Mouse (Mus musculus) heart, adult 2 months (tissue): ENCODE data around the gene Cox6a1. TPM values are rescaled to one million over a fixed set of nuclear protein-coding genes. Genes with fewer than 3 reads are reported as not detected.
A peak's percentile ranks its signal among the peaks of the same experiment; 100 is the strongest.

Source experiments
- DNase-seq, 2 experiments: peaks; one replicate each; pipeline ENCODE4 v3.0.0; 2021
- H3K27ac ChIP-seq: fragments of 200-600 bp; 2 replicates; pipeline ENCODE4 v1.8.1; 2022
- H3K27me3 ChIP-seq: fragments of 200-500 bp; 2 replicates; pipeline ENCODE4 v1.6.1; 2012; ENCODE audit warnings: mild to moderate bottlenecking, low read length, inconsistent platforms, mixed read lengths; ENCODE audit not compliant: control insufficient read depth, insufficient read depth
- H3K36me3 ChIP-seq: fragments of 200-500 bp; 2 replicates; pipeline ENCODE4 v1.6.1; 2012; ENCODE audit warnings: low read length, inconsistent platforms; ENCODE audit not compliant: control insufficient read depth, insufficient read depth
- H3K4me1 ChIP-seq: fragments of 200-500 bp; 2 replicates; pipeline ENCODE4 v1.6.1; 2011; ENCODE audit warnings: low read length; ENCODE audit not compliant: control insufficient read depth, insufficient read depth
- H3K4me3 ChIP-seq: fragments of 200-600 bp; 2 replicates; pipeline ENCODE4 v1.8.1; 2022
- H3K79me2 ChIP-seq: fragments of 200-500 bp; replicated peaks from 2 replicates; pipeline ENCODE4 v1.6.1; 2012; ENCODE audit warnings: mild to moderate bottlenecking, inconsistent platforms, low read length, moderate library complexity, mixed read lengths; ENCODE audit not compliant: control insufficient read depth, insufficient read depth
- H3K9ac ChIP-seq: fragments of 200-500 bp; 2 replicates; pipeline ENCODE4 v1.6.1; 2012; ENCODE audit warnings: low read depth, mild to moderate bottlenecking, control low read depth, inconsistent platforms, low read length, mixed read lengths
- CTCF ChIP-seq: fragments of 200-600 bp; IDR thresholded peaks from 2 replicates; pipeline ENCODE4 v1.8.1; 2022; ENCODE audit warnings: antibody characterized with exemption, mild to moderate bottlenecking, moderate library complexity
- EP300 ChIP-seq: fragments of 200-500 bp; IDR thresholded peaks from 2 replicates; pipeline ENCODE4 v1.6.1; 2011; ENCODE audit warnings: low read depth, low read length, control low read depth; ENCODE audit not compliant: insufficient read depth
- POLR2A ChIP-seq: fragments of 200-500 bp; IDR thresholded peaks from 2 replicates; pipeline ENCODE4 v1.6.1; 2011; ENCODE audit warnings: mild to moderate bottlenecking, low read depth, low read length, control low read depth; ENCODE audit not compliant: insufficient read depth
- WGBS: fragments of 180-500 bp; shearing (Covaris S2); methylation state at CpG from one replicate; pipeline ENCODE4 v1.1.7; 2018; 5-methylcytosine and 5-hydroxymethylcytosine counted together
- intact Hi-C: fragments of 180-260 bp; cut with DNase I; formaldehyde crosslinking; loops from one replicate; pipeline ENCODE4 v1.15.1; 2025
- polyA plus RNA-seq: library from polyadenylated mRNA; depleted of rRNA; stranded (reverse); fragments of >200 nt; gene quantifications from 2 replicates; pipeline ENCODE4 v1.2.3, GENCODE M21; 2012; rRNA removed
- total RNA-seq, 2 experiments: library from RNA; stranded (reverse); gene quantifications; 2 replicates each; pipeline ENCODE4 v1.2.3; 2021

The Cox6a1 gene
- total and polyA plus RNA-seq, 3 experiments: 232 to 797 (median 256) TPM

DNA sequence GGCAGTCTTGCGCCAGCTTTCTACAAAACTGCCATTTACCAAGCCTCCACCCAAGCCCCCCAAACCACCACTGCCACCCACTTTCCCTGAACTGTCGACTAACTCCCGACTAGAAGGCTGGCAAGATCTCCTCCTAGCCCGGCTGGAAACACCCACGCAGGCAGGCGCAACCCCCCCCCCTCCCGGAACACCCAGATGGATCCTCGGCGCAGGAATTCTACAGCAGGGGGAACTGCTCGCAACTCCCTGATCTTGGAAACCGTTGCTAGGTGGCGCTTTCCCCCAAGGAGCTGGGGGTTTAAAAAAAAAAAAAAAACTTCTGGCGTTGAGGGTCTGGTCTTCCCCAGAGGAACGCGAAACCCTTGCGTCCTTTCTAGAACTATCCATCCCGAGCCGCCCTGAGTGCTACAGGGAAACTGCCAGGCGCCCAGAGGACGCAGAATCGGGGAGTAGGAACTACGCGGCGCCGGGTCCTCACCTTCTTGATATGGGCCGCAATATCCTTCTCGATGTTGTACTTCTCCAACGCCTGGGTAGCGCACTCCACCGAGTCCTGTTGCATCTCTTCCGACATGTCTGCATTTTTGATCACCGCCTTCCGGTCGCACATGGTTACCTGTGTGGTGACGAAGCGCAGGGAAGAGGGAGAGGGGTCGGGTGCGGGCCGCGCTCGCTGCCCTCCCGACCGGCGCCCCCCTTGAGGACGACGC lies 48.6 kb downstream of the Cox6a1 start:
- 1% methylated on average over 46 of the region's 46 CpGs for WGBS
- peaks cover 12% of the 10 kb centered on the region for H3K36me3 ChIP-seq

DNA sequence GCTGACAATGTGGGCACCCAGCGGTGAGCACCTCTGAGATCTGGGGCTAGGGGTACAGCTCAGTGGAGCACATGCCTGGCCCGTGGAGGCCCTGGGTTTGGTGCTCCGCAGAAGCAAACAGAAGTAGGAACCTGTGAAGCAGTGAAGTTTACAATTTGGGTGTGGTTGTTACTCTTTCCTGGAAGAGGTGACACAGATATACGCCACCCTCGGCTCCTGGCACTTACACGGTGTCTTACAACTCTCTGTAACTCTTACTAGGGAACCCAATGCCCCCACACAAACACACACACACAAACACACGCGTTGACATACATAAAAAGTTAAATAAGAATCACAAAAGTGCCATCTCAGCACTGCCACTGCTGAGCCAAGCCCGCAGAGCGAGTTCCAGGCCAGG lies 52.4 kb downstream of the Cox6a1 start:
- TF ChIP-seq EP300: no peak
- TF ChIP-seq POLR2A: no peak
- TF ChIP-seq CTCF: no peak
- Histone ChIP-seq H3K36me3 (peaks cover 12% of the 10 kb centered on the region), H3K4me1 (peaks cover 2% of the 10 kb centered on the region; the same call in 1 of the 2 replicates), H3K9ac (no peak overlapping the region), H3K79me2 (no peaks in the 10 kb centered on the region), H3K4me3 (no peak overlapping the region), H3K27ac (no peak overlapping the region), H3K27me3 (no peaks in the 10 kb centered on the region)
- intact Hi-C loops: loop anchor here (10.0 kb wide), 1 partner anchor 148 kb away; no protein-coding TSS in a partner anchor
- WGBS: 79% methylated on average over 10 of the region's 10 CpGs
- no peak for DNase-seq

More for the DNA sequence above, 48.6 kb downstream of the Cox6a1 start:
- H3K27me3 ChIP-seq: no peaks in the 10 kb centered on the region
- H3K4me1 ChIP-seq: peaks cover 2% of the 10 kb centered on the region; the same call in 1 of the 2 replicates
- peak in 1 of 2 experiments; percentile 72 for DNase-seq
- H3K79me2 ChIP-seq: no peaks in the 10 kb centered on the region
- H3K4me3 ChIP-seq: peak overlapping the region; percentile 96
- peak overlapping the region; percentile 94 for H3K9ac ChIP-seq
- no peak for TF ChIP-seq EP300
- no peak for TF ChIP-seq POLR2A
- peak; percentile 45 for TF ChIP-seq CTCF
- intact Hi-C loops: loop anchor here (2.0 kb wide), 5 partner anchors 19 to 49 kb away; partner anchors contain the start of genes Cox6a1, Rnf10 and Srsf9
- H3K27ac ChIP-seq: peak overlapping the region; percentile 89

Other genes starting within 250 kb of the Cox6a1 start
- gene Acads, start 229.6 kb downstream of the Cox6a1 start, total RNA-seq: 100 to 1,000 TPM; 199 to 228 TPM
- 256 and 333 TPM in 2 replicates for gene Acads, start 229.6 kb downstream of the Cox6a1 start, polyA plus RNA-seq
- 10 to 100 TPM; 15.8 to 22.0 TPM for gene Unc119b, start 214.0 kb downstream of the Cox6a1 start, total RNA-seq
- 18.4 and 27.8 TPM in 2 replicates for gene Unc119b, start 214.0 kb downstream of the Cox6a1 start, polyA plus RNA-seq
- 10 to 100 TPM; 74.6 to 80.6 TPM for gene Mlec, start 190.8 kb downstream of the Cox6a1 start, total RNA-seq
- gene Mlec, start 190.8 kb downstream of the Cox6a1 start, polyA plus RNA-seq: 40.4 and 75.4 TPM in 2 replicates
- 1 to 10 TPM; 2.3 to 3.9 TPM for gene Cabp1, start 154.6 kb downstream of the Cox6a1 start, total RNA-seq
- gene Cabp1, start 154.6 kb downstream of the Cox6a1 start, polyA plus RNA-seq: 6.0 and 13.2 TPM in 2 replicates
- 10 to 100 TPM; 32.2 to 38.1 TPM for gene Pop5, start 113.1 kb downstream of the Cox6a1 start, total RNA-seq
- 36.2 and 43.8 TPM in 2 replicates for gene Pop5, start 113.1 kb downstream of the Cox6a1 start, polyA plus RNA-seq
- gene Rnf10, start 76.1 kb downstream of the Cox6a1 start, total RNA-seq: 100 to 1,000 TPM; 391 to 397 TPM
- 175 and 205 TPM in 2 replicates for gene Rnf10, start 76.1 kb downstream of the Cox6a1 start, polyA plus RNA-seq
- gene Coq5, start 69.3 kb downstream of the Cox6a1 start, total RNA-seq: 100 to 1,000 TPM; 140 to 146 TPM
- gene Coq5, start 69.3 kb downstream of the Cox6a1 start, polyA plus RNA-seq: 57.1 and 84.0 TPM in 2 replicates
- 10 to 100 TPM; 65.1 to 85.6 TPM for gene Dynll1, start 48.0 kb downstream of the Cox6a1 start, total RNA-seq
- 65.2 and 83.8 TPM in 2 replicates for gene Dynll1, start 48.0 kb downstream of the Cox6a1 start, polyA plus RNA-seq
- 10 to 100 TPM; 14.9 to 16.1 TPM for gene Srsf9, start 21.8 kb downstream of the Cox6a1 start, total RNA-seq
- 11.8 and 15.3 TPM in 2 replicates for gene Srsf9, start 21.8 kb downstream of the Cox6a1 start, polyA plus RNA-seq
- gene Gatc, start 7.8 kb downstream of the Cox6a1 start, total RNA-seq: 10 to 100 TPM; 18.1 to 19.8 TPM
- gene Gatc, start 7.8 kb downstream of the Cox6a1 start, polyA plus RNA-seq: 18.2 and 19.9 TPM in 2 replicates
- gene Triap1, start 7.8 kb downstream of the Cox6a1 start, total RNA-seq: 10 to 100 TPM; 21.8 to 24.3 TPM
- gene Triap1, start 7.8 kb downstream of the Cox6a1 start, polyA plus RNA-seq: 13.9 and 20.0 TPM in 2 replicates
- under 1 TPM; 0.55 to 0.99 TPM for gene Msi1, start 80.6 kb upstream of the Cox6a1 start, total RNA-seq
- 0.61 and 0.64 TPM in 2 replicates for gene Msi1, start 80.6 kb upstream of the Cox6a1 start, polyA plus RNA-seq
- gene Pla2g1b, start 117.3 kb upstream of the Cox6a1 start, total RNA-seq: not detected
- gene Pla2g1b, start 117.3 kb upstream of the Cox6a1 start, polyA plus RNA-seq: not detected in 2 replicates
- 10 to 100 TPM; 15.3 to 18.8 TPM for gene Sirt4, start 135.7 kb upstream of the Cox6a1 start, total RNA-seq
- 25.1 and 31.3 TPM in 2 replicates for gene Sirt4, start 135.7 kb upstream of the Cox6a1 start, polyA plus RNA-seq
- 10 to 100 TPM; 35.9 to 37.1 TPM for gene Pxn, start 157.7 kb upstream of the Cox6a1 start, total RNA-seq
- 51.9 and 56.5 TPM in 2 replicates for gene Pxn, start 157.7 kb upstream of the Cox6a1 start, polyA plus RNA-seq
- 100 to 1,000 TPM; 587 to 705 TPM for gene Rplp0, start 210.5 kb upstream of the Cox6a1 start, total RNA-seq
- gene Rplp0, start 210.5 kb upstream of the Cox6a1 start, polyA plus RNA-seq: 1,240 and 1,274 TPM in 2 replicates
- gene Gcn1l1, start 216.3 kb upstream of the Cox6a1 start, total RNA-seq: 10 to 100 TPM; 34.2 to 40.1 TPM
- gene Gcn1l1, start 216.3 kb upstream of the Cox6a1 start, polyA plus RNA-seq: 21.5 and 34.6 TPM in 2 replicates